Mouse (Mus musculus) MEL (cell line): ENCODE results near the gene Srcin1.

ENCODE experiments used
- CHD2 ChIP-seq: IDR thresholded peaks from 2 replicates; pipeline ENCODE4 v1.6.1; 2011; ENCODE audit warnings: low read length, improper control_type of control experiment
- CTCF ChIP-seq, 3 experiments: IDR thresholded peaks in 2 of 3; conservative IDR thresholded peaks in 1 of 3; 2 replicates each; pipeline ENCODE4 v1.5.1; 2011 to 2012; ENCODE audit warnings: low read length in 3 of 3, low read depth in 2 of 3, mild to moderate bottlenecking in 2 of 3, improper control_type of control experiment in 1 of 3, inconsistent platforms in 1 of 3, mixed read lengths in 1 of 3, moderate library complexity in 1 of 3; ENCODE audit not compliant: control insufficient read depth in 1 of 3, insufficient read depth in 1 of 3, poor library complexity in 1 of 3, severe bottlenecking in 1 of 3
- ELF1 ChIP-seq: IDR thresholded peaks from 2 replicates; pipeline ENCODE4 v1.6.1; 2014; ENCODE audit warnings: low read depth, mild to moderate bottlenecking, inconsistent platforms, low read length, improper control_type of control experiment, moderate library complexity
- EP300 ChIP-seq, 2 experiments: IDR thresholded peaks; 2 replicates each; pipeline ENCODE4 v1.6.1; 2011; ENCODE audit warnings: improper control_type of control experiment in 2 of 2, low read length in 2 of 2, low read depth in 1 of 2, mild to moderate bottlenecking in 1 of 2
- GABPA ChIP-seq: IDR thresholded peaks from 2 replicates; pipeline ENCODE4 v1.6.1; 2012; ENCODE audit warnings: low read depth, mild to moderate bottlenecking, inconsistent platforms, low read length, improper control_type of control experiment, moderate library complexity
- GATA1 ChIP-seq: IDR thresholded peaks from 2 replicates; pipeline ENCODE4 v1.6.1; 2011; ENCODE audit warnings: low read depth, low read length, improper control_type of control experiment
- MAX ChIP-seq: IDR thresholded peaks from 2 replicates; pipeline ENCODE4 v1.6.1; 2011; ENCODE audit warnings: low read length, improper control_type of control experiment
- POLR2A ChIP-seq, 2 experiments: IDR thresholded peaks; 2 replicates each; pipeline ENCODE4 v1.6.1; 2011 to 2012; ENCODE audit warnings: low read length in 2 of 2, mild to moderate bottlenecking in 2 of 2, control low read depth in 1 of 2, improper control_type of control experiment in 1 of 2, low read depth in 1 of 2, moderate library complexity in 1 of 2; ENCODE audit not compliant: control insufficient read depth in 1 of 2, insufficient read depth in 1 of 2, poor library complexity in 1 of 2
- POLR2AphosphoS2 ChIP-seq: IDR thresholded peaks from 2 replicates; pipeline ENCODE4 v1.6.1; 2011; ENCODE audit warnings: low read length, improper control_type of control experiment
- TCF12 ChIP-seq: IDR thresholded peaks from 2 replicates; pipeline ENCODE4 v1.6.1; 2014; ENCODE audit warnings: low read depth, mild to moderate bottlenecking, inconsistent platforms, low read length, improper control_type of control experiment, moderate library complexity
- USF2 ChIP-seq, 2 experiments: IDR thresholded peaks; 2 replicates each; pipeline ENCODE4 v1.6.1; 2011 to 2012; ENCODE audit warnings: improper control_type of control experiment in 2 of 2, low read length in 2 of 2, borderline replicate concordance in 1 of 2, inconsistent platforms in 1 of 2, low read depth in 1 of 2, mild to moderate bottlenecking in 1 of 2; ENCODE audit not compliant: insufficient read depth in 1 of 2
- ZC3H11A ChIP-seq: IDR thresholded peaks from 2 replicates; pipeline ENCODE4 v1.6.1; 2012; ENCODE audit warnings: low read depth, mild to moderate bottlenecking, inconsistent platforms, low read length, improper control_type of control experiment
- ZNF384 ChIP-seq: IDR thresholded peaks from 2 replicates; pipeline ENCODE4 v1.6.1; 2012; ENCODE audit warnings: low read depth, mild to moderate bottlenecking, inconsistent platforms, low read length, improper control_type of control experiment

DNA sequence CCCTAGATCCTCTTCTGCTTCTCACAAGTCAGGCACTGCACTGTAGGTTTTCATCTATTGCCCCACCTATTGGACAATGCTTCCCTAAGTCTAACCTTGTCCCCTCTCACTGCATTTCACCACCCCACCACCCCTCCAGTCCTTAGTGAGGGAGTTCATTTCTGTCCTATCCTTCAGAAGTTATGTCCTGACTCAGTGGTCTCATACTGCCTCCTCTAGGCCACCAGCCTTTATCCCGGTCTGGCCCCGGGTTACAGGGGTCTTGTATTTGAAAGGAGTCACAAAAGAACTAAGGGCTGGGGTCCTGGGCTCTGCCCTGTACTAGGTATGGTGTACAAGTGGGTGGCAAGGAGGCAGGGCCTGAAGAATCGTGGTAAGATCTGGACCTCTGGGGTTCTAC is 6.2 kb downstream of the Srcin1 start:
- TF ChIP-seq TCF12 (no peak), CTCF (IDR thresholded peaks at IDR 0.05 in 2 of 3, conservative IDR thresholded peaks at IDR 0.05 in 1 of 3; ENCODE audit: control insufficient read depth in 1 of 3, insufficient read depth in 1 of 3, low read depth in 2 of 3, low read length in 3 of 3, poor library complexity in 1 of 3, severe bottlenecking in 1 of 3) (no peak), MAX (no peak), ELF1 (no peak), CHD2 (no peak), ZC3H11A (no peak), USF2 (IDR thresholded peaks at IDR 0.05; ENCODE audit: borderline replicate concordance in 1 of 2, insufficient read depth in 1 of 2, low read depth in 1 of 2, low read length in 2 of 2) (no peak), POLR2AphosphoS2 (no peak), POLR2A (IDR thresholded peaks at IDR 0.05; ENCODE audit: control insufficient read depth in 1 of 2, insufficient read depth in 1 of 2, low read depth in 1 of 2, low read length in 2 of 2, poor library complexity in 1 of 2) (no peak), EP300 (IDR thresholded peaks at IDR 0.05; ENCODE audit: low read depth in 1 of 2, low read length in 2 of 2) (no peak), GABPA (no peak), GATA1 (no peak), ZNF384 (no peak)
